Mouse (Mus musculus) MEL (cell line): ENCODE measurements around the gene Sat2. TPM values are rescaled to one million over a fixed set of nuclear protein-coding genes. Genes with fewer than 3 reads are reported as not detected.
A peak's percentile ranks its signal among the peaks of the same experiment; 100 is the strongest.

Experiments used
- DNase-seq: peaks from one replicate; pipeline ENCODE4 v3.0.0; 2011; ENCODE audit warnings: low read depth, low spot score
- H3K27ac ChIP-seq: 2 replicates; pipeline ENCODE4 v1.5.1; 2012; ENCODE audit warnings: low read depth, mild to moderate bottlenecking, control low read depth, low read length, moderate library complexity; ENCODE audit not compliant: control insufficient read depth
- H3K27me3 ChIP-seq, 2 experiments: fragments of 150-350 bp in 1 of 2; sonication (generic) in 1 of 2; 2 replicates each; pipeline ENCODE4 v1.6.1; 2012; ENCODE audit warnings: low read length in 2 of 2, mild to moderate bottlenecking in 2 of 2, improper control_type of control experiment in 1 of 2, moderate library complexity in 1 of 2; ENCODE audit not compliant: insufficient read depth in 2 of 2, control insufficient read depth in 1 of 2
- H3K36me3 ChIP-seq, 2 experiments: 2 replicates each; pipeline ENCODE4 v1.6.1; 2012 to 2014; ENCODE audit warnings: low read length in 2 of 2, improper control_type of control experiment in 1 of 2, inconsistent platforms in 1 of 2, mild to moderate bottlenecking in 1 of 2; ENCODE audit not compliant: insufficient read depth in 2 of 2, control insufficient read depth in 1 of 2
- H3K4me1 ChIP-seq, 2 experiments: fragments of 150-350 bp in 1 of 2; sonication (generic) in 1 of 2; 2 replicates each; pipeline ENCODE4 v1.6.1; 2012; ENCODE audit warnings: low read length in 2 of 2, improper control_type of control experiment in 1 of 2, mild to moderate bottlenecking in 1 of 2; ENCODE audit not compliant: insufficient read depth in 2 of 2, control insufficient read depth in 1 of 2
- H3K4me3 ChIP-seq, 2 experiments: fragments of 150-350 bp in 1 of 2; sonication (generic) in 1 of 2; 2 replicates each; pipeline ENCODE4 v1.5.1; 2012; ENCODE audit warnings: low read depth in 2 of 2, low read length in 2 of 2, mild to moderate bottlenecking in 2 of 2, moderate library complexity in 2 of 2, control low read depth in 1 of 2, improper control_type of control experiment in 1 of 2; ENCODE audit not compliant: control insufficient read depth in 1 of 2, insufficient read depth in 1 of 2
- H3K79me2 ChIP-seq: 2 replicates; pipeline ENCODE4 v1.6.1; 2012; ENCODE audit warnings: mild to moderate bottlenecking, low read length, moderate library complexity; ENCODE audit not compliant: control insufficient read depth, poor library complexity, insufficient read depth
- H3K9ac ChIP-seq: 2 replicates; pipeline ENCODE4 v1.6.1; 2012; ENCODE audit warnings: low read depth, mild to moderate bottlenecking, control low read depth, low read length, moderate library complexity; ENCODE audit not compliant: control insufficient read depth, poor library complexity, severe bottlenecking
- H3K9me3 ChIP-seq: fragments of 150-350 bp; sonication (generic); replicated peaks from 2 replicates; pipeline ENCODE4 v1.6.1; 2012; ENCODE audit warnings: mild to moderate bottlenecking, low read length, improper control_type of control experiment, moderate library complexity; ENCODE audit not compliant: insufficient read depth
- BHLHE40 ChIP-seq: IDR thresholded peaks from 2 replicates; pipeline ENCODE4 v1.6.1; 2012; ENCODE audit warnings: low read depth, mild to moderate bottlenecking, inconsistent platforms, low read length, improper control_type of control experiment, borderline replicate concordance
- CHD1 ChIP-seq: IDR thresholded peaks from 2 replicates; pipeline ENCODE4 v1.6.1; 2012; ENCODE audit warnings: low read depth, mild to moderate bottlenecking, inconsistent platforms, low read length, improper control_type of control experiment
- CHD2 ChIP-seq: IDR thresholded peaks from 2 replicates; pipeline ENCODE4 v1.6.1; 2011; ENCODE audit warnings: low read length, improper control_type of control experiment
- CTCF ChIP-seq, 3 experiments: IDR thresholded peaks in 2 of 3; conservative IDR thresholded peaks in 1 of 3; 2 replicates each; pipeline ENCODE4 v1.5.1; 2011 to 2012; ENCODE audit warnings: low read length in 3 of 3, low read depth in 2 of 3, mild to moderate bottlenecking in 2 of 3, improper control_type of control experiment in 1 of 3, inconsistent platforms in 1 of 3, mixed read lengths in 1 of 3, moderate library complexity in 1 of 3; ENCODE audit not compliant: control insufficient read depth in 1 of 3, insufficient read depth in 1 of 3, poor library complexity in 1 of 3, severe bottlenecking in 1 of 3
- E2F4 ChIP-seq: IDR thresholded peaks from 2 replicates; pipeline ENCODE4 v1.6.1; 2011; ENCODE audit warnings: low read depth, low read length, improper control_type of control experiment, borderline replicate concordance
- ELF1 ChIP-seq: IDR thresholded peaks from 2 replicates; pipeline ENCODE4 v1.6.1; 2014; ENCODE audit warnings: low read depth, mild to moderate bottlenecking, inconsistent platforms, low read length, improper control_type of control experiment, moderate library complexity
- EP300 ChIP-seq, 2 experiments: IDR thresholded peaks; 2 replicates each; pipeline ENCODE4 v1.6.1; 2011; ENCODE audit warnings: improper control_type of control experiment in 2 of 2, low read length in 2 of 2, low read depth in 1 of 2, mild to moderate bottlenecking in 1 of 2
- GABPA ChIP-seq: IDR thresholded peaks from 2 replicates; pipeline ENCODE4 v1.6.1; 2012; ENCODE audit warnings: low read depth, mild to moderate bottlenecking, inconsistent platforms, low read length, improper control_type of control experiment, moderate library complexity
- GATA1 ChIP-seq: IDR thresholded peaks from 2 replicates; pipeline ENCODE4 v1.6.1; 2011; ENCODE audit warnings: low read depth, low read length, improper control_type of control experiment
- HCFC1 ChIP-seq: IDR thresholded peaks from 2 replicates; pipeline ENCODE4 v1.6.1; 2012; ENCODE audit warnings: low read depth, mild to moderate bottlenecking, inconsistent platforms, low read length, improper control_type of control experiment, moderate library complexity
- JUND ChIP-seq: IDR thresholded peaks from 2 replicates; pipeline ENCODE4 v1.6.1; 2011; ENCODE audit warnings: low read depth, mild to moderate bottlenecking, improper control_type of control experiment, low read length
- KAT2A ChIP-seq: conservative IDR thresholded peaks from 2 replicates; pipeline ENCODE4 v1.6.1; 2012; ENCODE audit warnings: low read depth, low read length, improper control_type of control experiment, inconsistent platforms
- MAFK ChIP-seq: IDR thresholded peaks from 2 replicates; pipeline ENCODE4 v1.6.1; 2011; ENCODE audit warnings: low read depth, mild to moderate bottlenecking, low read length, improper control_type of control experiment, borderline replicate concordance
- MAX ChIP-seq: IDR thresholded peaks from 2 replicates; pipeline ENCODE4 v1.6.1; 2011; ENCODE audit warnings: low read length, improper control_type of control experiment
- MAZ ChIP-seq: IDR thresholded peaks from 2 replicates; pipeline ENCODE4 v1.6.1; 2012; ENCODE audit warnings: low read depth, mild to moderate bottlenecking, inconsistent platforms, low read length, improper control_type of control experiment
- MEF2A ChIP-seq: IDR thresholded peaks from 2 replicates; pipeline ENCODE4 v1.6.1; 2014; ENCODE audit warnings: low read depth, mild to moderate bottlenecking, inconsistent platforms, low read length, improper control_type of control experiment; ENCODE audit not compliant: poor library complexity, insufficient replicate concordance, severe bottlenecking; ENCODE audit errors: extremely low read depth
- MXI1 ChIP-seq: IDR thresholded peaks from 2 replicates; pipeline ENCODE4 v1.6.1; 2011; ENCODE audit warnings: mild to moderate bottlenecking, low read depth, low read length, improper control_type of control experiment
- MYB ChIP-seq: IDR thresholded peaks from 2 replicates; pipeline ENCODE4 v1.6.1; 2011; ENCODE audit warnings: mild to moderate bottlenecking, low read depth, low read length, improper control_type of control experiment
- MYC ChIP-seq: IDR thresholded peaks from 2 replicates; pipeline ENCODE4 v1.6.1; 2011; ENCODE audit warnings: low read depth, mild to moderate bottlenecking, low read length, improper control_type of control experiment, moderate library complexity
- NELFE ChIP-seq: IDR thresholded peaks from 2 replicates; pipeline ENCODE4 v1.6.1; 2011; ENCODE audit warnings: low read depth, low read length, improper control_type of control experiment
- NRF1 ChIP-seq: IDR thresholded peaks from 2 replicates; pipeline ENCODE4 v1.6.1; 2014; ENCODE audit warnings: low read depth, mild to moderate bottlenecking, inconsistent platforms, low read length, improper control_type of control experiment, moderate library complexity; ENCODE audit not compliant: poor library complexity, insufficient read depth, severe bottlenecking
- POLR2A ChIP-seq, 2 experiments: IDR thresholded peaks; 2 replicates each; pipeline ENCODE4 v1.6.1; 2011 to 2012; ENCODE audit warnings: low read length in 2 of 2, mild to moderate bottlenecking in 2 of 2, control low read depth in 1 of 2, improper control_type of control experiment in 1 of 2, low read depth in 1 of 2, moderate library complexity in 1 of 2; ENCODE audit not compliant: control insufficient read depth in 1 of 2, insufficient read depth in 1 of 2, poor library complexity in 1 of 2
- POLR2AphosphoS2 ChIP-seq: IDR thresholded peaks from 2 replicates; pipeline ENCODE4 v1.6.1; 2011; ENCODE audit warnings: low read length, improper control_type of control experiment
- POLR2AphosphoS5 ChIP-seq: IDR thresholded peaks from 2 replicates; pipeline ENCODE4 v1.6.1; 2012; ENCODE audit warnings: low read depth, borderline replicate concordance, mild to moderate bottlenecking, inconsistent platforms, low read length, moderate library complexity, mixed read lengths
- RAD21 ChIP-seq: IDR thresholded peaks from 2 replicates; pipeline ENCODE4 v1.6.1; 2011; ENCODE audit warnings: mild to moderate bottlenecking, low read depth, low read length, improper control_type of control experiment
- RCOR1 ChIP-seq: IDR thresholded peaks from 2 replicates; pipeline ENCODE4 v1.6.1; 2012; ENCODE audit warnings: low read depth, mild to moderate bottlenecking, inconsistent platforms, low read length, improper control_type of control experiment
- SIN3A ChIP-seq: IDR thresholded peaks from 2 replicates; pipeline ENCODE4 v1.6.1; 2012; ENCODE audit warnings: low read length, improper control_type of control experiment, inconsistent platforms
- SMC3 ChIP-seq: IDR thresholded peaks from 2 replicates; pipeline ENCODE4 v1.6.1; 2011; ENCODE audit warnings: low read depth, low read length, improper control_type of control experiment
- TAL1 ChIP-seq: IDR thresholded peaks from 2 replicates; pipeline ENCODE4 v1.6.1; 2012; ENCODE audit warnings: mild to moderate bottlenecking, inconsistent platforms, low read length, moderate library complexity, mixed read lengths
- TBP ChIP-seq: IDR thresholded peaks from 2 replicates; pipeline ENCODE4 v1.8.0; 2011; ENCODE audit warnings: low read depth, low read length, improper control_type of control experiment
- TCF12 ChIP-seq: IDR thresholded peaks from 2 replicates; pipeline ENCODE4 v1.6.1; 2014; ENCODE audit warnings: low read depth, mild to moderate bottlenecking, inconsistent platforms, low read length, improper control_type of control experiment, moderate library complexity
- UBTF ChIP-seq: IDR thresholded peaks from 2 replicates; pipeline ENCODE4 v1.6.1; 2012; ENCODE audit warnings: low read depth, mild to moderate bottlenecking, inconsistent platforms, low read length, improper control_type of control experiment, moderate library complexity, borderline replicate concordance; ENCODE audit not compliant: insufficient read depth
- USF1 ChIP-seq: IDR thresholded peaks from 2 replicates; pipeline ENCODE4 v1.6.1; 2014; ENCODE audit warnings: low read depth, mild to moderate bottlenecking, inconsistent platforms, low read length, improper control_type of control experiment, moderate library complexity
- USF2 ChIP-seq, 2 experiments: IDR thresholded peaks; 2 replicates each; pipeline ENCODE4 v1.6.1; 2011 to 2012; ENCODE audit warnings: improper control_type of control experiment in 2 of 2, low read length in 2 of 2, borderline replicate concordance in 1 of 2, inconsistent platforms in 1 of 2, low read depth in 1 of 2, mild to moderate bottlenecking in 1 of 2; ENCODE audit not compliant: insufficient read depth in 1 of 2
- ZC3H11A ChIP-seq: IDR thresholded peaks from 2 replicates; pipeline ENCODE4 v1.6.1; 2012; ENCODE audit warnings: low read depth, mild to moderate bottlenecking, inconsistent platforms, low read length, improper control_type of control experiment
- ZKSCAN1 ChIP-seq: IDR thresholded peaks from 2 replicates; pipeline ENCODE4 v1.6.1; 2012; ENCODE audit warnings: low read depth, mild to moderate bottlenecking, inconsistent platforms, low read length, improper control_type of control experiment, moderate library complexity
- ZMIZ1 ChIP-seq: IDR thresholded peaks from 2 replicates; pipeline ENCODE4 v1.6.1; 2012; ENCODE audit warnings: low read depth, mild to moderate bottlenecking, inconsistent platforms, low read length, improper control_type of control experiment, moderate library complexity
- ZNF384 ChIP-seq: IDR thresholded peaks from 2 replicates; pipeline ENCODE4 v1.6.1; 2012; ENCODE audit warnings: low read depth, mild to moderate bottlenecking, inconsistent platforms, low read length, improper control_type of control experiment
- polyA plus RNA-seq, 2 experiments: library from polyadenylated mRNA; stranded (reverse) in 1 of 2; unstranded in 1 of 2; fragments of >175 nt in 1 of 2; fragments of >200 nt in 1 of 2; gene quantifications; 2 replicates each; pipeline versions ENCODE4 v1.2.1 to v1.2.4; 2012; ENCODE audit warnings: low replicate concordance in 2 of 2, low read depth in 1 of 2; ENCODE audit not compliant: insufficient read length in 2 of 2, insufficient read depth in 1 of 2, missing spikeins in 1 of 2
- total RNA-seq: library from RNA; depleted of rRNA; stranded (reverse); fragments of 300-350 nt; gene quantifications from 2 replicates; pipeline ENCODE4 v1.2.3, GENCODE M21; 2012

Gene Sat2
- total and polyA plus RNA-seq, 3 experiments, result not detected

DNA sequence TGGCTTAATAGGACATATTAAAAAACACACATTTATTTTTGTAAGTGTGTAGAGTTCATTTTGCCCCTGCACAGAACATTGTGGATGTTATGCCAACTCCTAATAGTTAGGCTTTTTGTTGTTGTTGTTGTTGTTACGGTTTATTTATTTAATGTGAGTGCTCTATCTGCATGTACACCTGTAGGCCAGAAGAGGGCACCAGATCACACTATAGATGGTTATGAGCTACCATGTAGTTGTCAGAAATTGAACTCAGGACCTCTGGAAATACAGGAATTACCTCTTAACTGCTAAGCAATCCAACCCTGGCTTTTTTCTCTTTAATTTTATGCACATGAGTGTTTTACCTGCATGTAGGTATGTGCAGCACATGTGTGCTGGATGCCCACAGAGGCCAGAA lies 8.0 kb downstream of the Sat2 start:
- H3K4me1 ChIP-seq, result peaks cover 7 to 17% of the 10 kb centered on the region in 2 experiments
- no peak overlapping the region for H3K27ac ChIP-seq
- DNase-seq, result peak; percentile 63
- no peaks in the 10 kb centered on the region for H3K27me3 ChIP-seq
- peaks cover 0 to 19% of the 10 kb centered on the region in 2 experiments; a peak in 2 of 4 replicates for H3K36me3 ChIP-seq
- H3K4me3 ChIP-seq, result no peak overlapping the region
- peaks cover 20% of the 10 kb centered on the region for H3K79me2 ChIP-seq
- no peak overlapping the region for H3K9ac ChIP-seq
- no peaks in the 10 kb centered on the region for H3K9me3 ChIP-seq
- no peak for TF ChIP-seq NELFE
- TF ChIP-seq EP300 (IDR thresholded peaks at IDR 0.05; ENCODE audit: low read depth in 1 of 2, low read length in 2 of 2), result no peak
- TF ChIP-seq ELF1, result no peak
- no peak for TF ChIP-seq CHD1
- no peak for TF ChIP-seq MAZ
- no peak for TF ChIP-seq NRF1
- 0 out of 2 replicates have a peak, but pooled peaks have one; percentile 4 for TF ChIP-seq RCOR1
- TF ChIP-seq UBTF, result no peak
- 0 out of 2 replicates have a peak, but pooled peaks have one; percentile 52 for TF ChIP-seq MYC
- TF ChIP-seq POLR2AphosphoS2, result no peak
- TF ChIP-seq ZC3H11A, result 0 out of 2 replicates have a peak, but pooled peaks have one; percentile 28
- TF ChIP-seq TBP, result no peak
- TF ChIP-seq ZNF384, result no peak
- TF ChIP-seq BHLHE40, result no peak
- no peak for TF ChIP-seq USF1
- peak; percentile 63 for TF ChIP-seq SMC3
- no peak for TF ChIP-seq ZMIZ1
- no peak for TF ChIP-seq POLR2AphosphoS5
- no peak for TF ChIP-seq JUND
- TF ChIP-seq ZKSCAN1, result no peak
- peak; percentile 37 to 77 (median 72) for TF ChIP-seq CTCF (IDR thresholded peaks at IDR 0.05 in 2 of 3, conservative IDR thresholded peaks at IDR 0.05 in 1 of 3; ENCODE audit: control insufficient read depth in 1 of 3, insufficient read depth in 1 of 3, low read depth in 2 of 3, low read length in 3 of 3, poor library complexity in 1 of 3, severe bottlenecking in 1 of 3)
- no peak for TF ChIP-seq MYB
- TF ChIP-seq HCFC1, result 0 out of 2 replicates have a peak, but pooled peaks have one; percentile 54
- TF ChIP-seq MEF2A, result no peak
- no peak for TF ChIP-seq USF2 (IDR thresholded peaks at IDR 0.05; ENCODE audit: borderline replicate concordance in 1 of 2, insufficient read depth in 1 of 2, low read depth in 1 of 2, low read length in 2 of 2)
- TF ChIP-seq GATA1, result no peak
- TF ChIP-seq POLR2A (IDR thresholded peaks at IDR 0.05; ENCODE audit: control insufficient read depth in 1 of 2, insufficient read depth in 1 of 2, low read depth in 1 of 2, low read length in 2 of 2, poor library complexity in 1 of 2), result no peak
- TF ChIP-seq MAX, result no peak
- TF ChIP-seq SIN3A, result 0 out of 2 replicates have a peak, but pooled peaks have one; percentile 47
- TF ChIP-seq KAT2A, result no peak
- peak; percentile 46 for TF ChIP-seq RAD21
- no peak for TF ChIP-seq MAFK
- no peak for TF ChIP-seq GABPA
- no peak for TF ChIP-seq TCF12
- TF ChIP-seq CHD2, result no peak
- no peak for TF ChIP-seq TAL1
- TF ChIP-seq E2F4, result no peak
- TF ChIP-seq MXI1, result no peak
